Mouse (Mus musculus): ENCODE measurements around the gene Serinc1. TPM values are rescaled to one million over a fixed set of nuclear protein-coding genes. Genes with fewer than 3 reads are reported as not detected.
"Not testable (repeated sequence)": the region's sequence is repeated elsewhere in the genome, so short reads cannot be mapped to it uniquely, and the experiment has no call there.

Gene Serinc1
- polyA plus RNA-seq (2017; shearing (Covaris generic)) = 100 to 1,000 TPM in 1 of 2 experiments, 10 to 100 TPM in 1; 97.3 to 103 TPM

GRCm38 (mm10) chr10:57532218-57533101, at the start of gene Serinc1:
Gene Serinc1 (minus strand): TSS chr10:57532530.
- ATAC-seq = peak; percentile 97

- no peak for ATAC-seq
Observed at GRCm38 (mm10) chr10:57576721-57577120, 44.4 kb upstream of the Serinc1 start.

- no peak for ATAC-seq
Observed at GRCm38 (mm10) chr10:57572130-57572529, 39.8 kb upstream of the Serinc1 start.

- no peak for ATAC-seq
Observed at GRCm38 (mm10) chr10:57571211-57571730, 38.9 kb upstream of the Serinc1 start.

GRCm38 (mm10) chr10:57569023-57569931, 36.9 kb upstream of the Serinc1 start:
- no peak for ATAC-seq

GRCm38 (mm10) chr10:57566221-57566620, 33.9 kb upstream of the Serinc1 start:
- ATAC-seq = no peak

GRCm38 (mm10) chr10:57557597-57557996, 25.3 kb upstream of the Serinc1 start:
- no peak for ATAC-seq

- ATAC-seq = no peak
Observed at GRCm38 (mm10) chr10:57553719-57554118, 21.4 kb upstream of the Serinc1 start.

GRCm38 (mm10) chr10:57549631-57550030, 17.3 kb upstream of the Serinc1 start:
- no peak for ATAC-seq

- ATAC-seq = not testable (repeated sequence)
Observed at GRCm38 (mm10) chr10:57543890-57544289, 11.6 kb upstream of the Serinc1 start.

GRCm38 (mm10) chr10:57531616-57532217, 613 bp downstream of the Serinc1 start:
- ATAC-seq = no peak

GRCm38 (mm10) chr10:57531076-57531475, 1.3 kb downstream of the Serinc1 start:
- no peak for ATAC-seq

GRCm38 (mm10) chr10:57526469-57526868, 5.9 kb downstream of the Serinc1 start:
- no peak for ATAC-seq

GRCm38 (mm10) chr10:57515278-57515677, 17.1 kb downstream of the Serinc1 start:
- no peak for ATAC-seq

- no peak for ATAC-seq
Observed at GRCm38 (mm10) chr10:57514616-57515015, 17.7 kb downstream of the Serinc1 start.

GRCm38 (mm10) chr10:57499414-57500156, 32.7 kb downstream of the Serinc1 start:
- no peak for ATAC-seq

- ATAC-seq = no peak
Observed at GRCm38 (mm10) chr10:57492050-57492449, 40.3 kb downstream of the Serinc1 start.

- ATAC-seq = no peak
Observed at GRCm38 (mm10) chr10:57488591-57488990, 43.7 kb downstream of the Serinc1 start.

GRCm38 (mm10) chr10:57487201-57487600, 45.1 kb downstream of the Serinc1 start:
- ATAC-seq = no peak

- ATAC-seq = peak; percentile 33
Observed at GRCm38 (mm10) chr10:57486542-57487071, 45.7 kb downstream of the Serinc1 start.

GRCm38 (mm10) chr10:57485908-57486541, 46.3 kb downstream of the Serinc1 start, which contains the start of gene Hsf2:
Gene Hsf2 (plus strand): TSS chr10:57486385.
- ATAC-seq = peak; percentile 95
